Mouse (Mus musculus) testis, adult 2 months (tissue): ENCODE measurements around the gene Ufm1. TPM values are rescaled to one million over a fixed set of nuclear protein-coding genes. Genes with fewer than 3 reads are reported as not detected.

Source experiments
- H3K27ac ChIP-seq: fragments of 200-500 bp; 2 replicates; pipeline ENCODE4 v1.5.1; 2012; ENCODE audit warnings: low read depth, low read length; ENCODE audit not compliant: control insufficient read depth, insufficient read depth
- H3K27me3 ChIP-seq: fragments of 200-500 bp; 2 replicates; pipeline ENCODE4 v1.6.1; 2012; ENCODE audit warnings: mild to moderate bottlenecking, low read length, moderate library complexity; ENCODE audit not compliant: control insufficient read depth, insufficient read depth
- H3K36me3 ChIP-seq: fragments of 200-500 bp; 2 replicates; pipeline ENCODE4 v1.6.1; 2012; ENCODE audit warnings: mild to moderate bottlenecking, low read length; ENCODE audit not compliant: control insufficient read depth, insufficient read depth
- H3K4me1 ChIP-seq: fragments of 200-500 bp; 2 replicates; pipeline ENCODE4 v1.6.1; 2012; ENCODE audit warnings: low read length; ENCODE audit not compliant: control insufficient read depth, insufficient read depth
- H3K4me3 ChIP-seq: fragments of 200-500 bp; 2 replicates; pipeline ENCODE4 v1.5.1; 2012; ENCODE audit warnings: low read depth, mild to moderate bottlenecking, low read length, moderate library complexity, mixed read lengths; ENCODE audit not compliant: control insufficient read depth
- CTCF ChIP-seq: fragments of 200-500 bp; IDR thresholded peaks from 2 replicates; pipeline ENCODE4 v1.5.1; 2012; ENCODE audit warnings: low read depth, mild to moderate bottlenecking, inconsistent platforms, low read length, moderate library complexity; ENCODE audit not compliant: control insufficient read depth, insufficient read depth, insufficient replicate concordance
- POLR2A ChIP-seq: fragments of 200-500 bp; IDR thresholded peaks from 2 replicates; pipeline ENCODE4 v1.6.1; 2012; ENCODE audit warnings: low read depth, mild to moderate bottlenecking, inconsistent platforms, low read length, moderate library complexity; ENCODE audit not compliant: control insufficient read depth
- polyA plus RNA-seq: library from polyadenylated mRNA; depleted of rRNA; stranded (reverse); fragments of >200 nt; gene quantifications from 2 replicates; pipeline ENCODE4 v1.2.3, GENCODE M21; 2012; rRNA removed

Gene Ufm1
- polyA plus RNA-seq = 5.1 and 7.0 TPM in 2 replicates

DNA sequence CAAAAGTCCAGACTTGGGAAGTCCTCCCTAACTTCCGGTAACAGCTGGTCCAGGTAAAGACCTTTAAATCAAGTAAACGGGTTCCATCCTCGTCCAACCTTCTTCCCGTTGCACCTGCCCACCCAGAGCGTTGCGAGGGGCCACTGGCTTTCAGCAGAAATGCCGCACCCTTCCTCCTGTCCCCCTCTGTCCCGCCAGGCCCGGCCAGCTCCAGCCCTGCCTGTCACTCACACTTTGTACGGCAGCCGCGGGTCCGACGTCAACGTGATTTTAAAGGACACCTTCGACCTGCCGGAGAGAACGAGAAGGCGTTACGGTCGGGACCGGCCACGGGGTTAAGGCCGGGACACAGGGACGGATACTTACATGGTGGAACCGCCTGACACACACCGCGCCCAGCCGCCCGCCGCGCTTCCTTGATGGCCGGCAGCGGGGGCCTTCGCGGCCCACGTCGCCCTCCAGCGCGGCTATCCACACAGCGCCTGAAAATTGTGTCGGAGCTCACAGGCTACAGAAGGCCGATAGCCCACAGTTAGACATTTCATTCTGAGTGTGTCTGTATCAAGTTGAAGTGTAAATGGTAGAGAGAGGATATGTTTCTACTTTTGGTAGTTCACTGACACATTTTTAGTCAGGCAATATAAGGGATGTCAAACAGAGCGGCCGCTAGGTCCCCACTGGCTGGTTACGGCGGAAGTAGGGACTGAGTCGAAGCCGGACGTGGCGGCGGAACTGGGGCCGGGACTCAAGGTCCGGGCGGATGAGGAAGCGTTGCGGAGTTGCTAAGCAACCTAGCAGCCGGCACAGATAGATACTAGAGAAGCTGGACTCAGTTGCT lies at the start of gene Ufm1:
Gene Ufm1, minus strand, starts transcription at position 448 of the 838 bp plus-strand sequence.
- H3K36me3 ChIP-seq = peaks cover 3% of the 10 kb centered on the region
- H3K27ac ChIP-seq = peak within 1 kb of the TSS; percentile 80
- H3K4me3 ChIP-seq = peak within 1 kb of the TSS; percentile 93
- peaks cover 2% of the 10 kb centered on the region; the same call in 1 of the 2 replicates for H3K4me1 ChIP-seq
- TF ChIP-seq POLR2A (peak; percentile 54), CTCF (no peak)
- no peaks in the 10 kb centered on the region for H3K27me3 ChIP-seq

DNA sequence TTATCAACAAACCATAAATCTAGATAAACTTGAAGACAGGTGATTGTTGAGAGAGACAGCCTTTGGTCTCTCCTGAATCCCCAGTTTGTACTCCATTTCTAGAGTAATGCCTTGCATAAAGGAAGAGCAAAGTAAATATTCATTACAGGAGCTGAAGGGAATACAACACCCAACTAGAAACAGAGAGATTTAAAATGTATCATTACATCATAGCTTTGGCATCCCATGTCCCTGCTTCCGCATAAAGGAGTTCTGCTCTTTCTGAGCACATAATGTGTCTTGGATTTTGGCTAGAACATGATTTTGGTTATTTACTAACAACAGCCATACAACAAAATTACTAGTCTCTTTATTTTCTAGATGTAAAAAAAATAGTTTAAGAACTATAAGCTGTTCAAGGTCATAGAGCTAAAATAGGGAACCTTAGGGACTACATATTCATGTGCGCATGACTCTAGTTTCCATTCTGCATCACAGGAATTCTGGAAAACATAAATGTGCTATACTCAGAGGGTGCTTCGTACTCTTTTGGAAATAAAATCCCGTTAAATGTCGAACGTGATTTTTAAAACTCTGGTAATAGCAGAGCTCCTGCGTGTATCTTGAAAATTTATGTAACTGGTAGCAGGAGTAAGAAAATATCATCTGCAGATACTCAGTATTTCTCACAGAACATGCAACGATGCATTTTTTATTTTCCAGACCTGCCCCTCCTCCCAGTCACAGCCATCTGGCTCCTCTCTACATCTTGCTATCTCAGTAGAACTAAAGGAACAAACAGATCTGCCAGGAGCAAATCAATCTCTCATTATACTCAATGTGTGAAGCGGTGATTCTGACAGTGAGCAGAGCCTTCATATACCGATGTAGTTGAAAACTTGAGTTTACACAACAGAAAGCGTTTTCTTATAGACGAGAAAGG lies 27.2 kb upstream of the Ufm1 start:
- Histone ChIP-seq H3K27me3 (no peaks in the 10 kb centered on the region), H3K36me3 (no peaks in the 10 kb centered on the region), H3K4me3 (no peak overlapping the region), H3K27ac (no peak overlapping the region), H3K4me1 (no peaks in the 10 kb centered on the region)
- TF ChIP-seq POLR2A (no peak), CTCF (no peak)

DNA sequence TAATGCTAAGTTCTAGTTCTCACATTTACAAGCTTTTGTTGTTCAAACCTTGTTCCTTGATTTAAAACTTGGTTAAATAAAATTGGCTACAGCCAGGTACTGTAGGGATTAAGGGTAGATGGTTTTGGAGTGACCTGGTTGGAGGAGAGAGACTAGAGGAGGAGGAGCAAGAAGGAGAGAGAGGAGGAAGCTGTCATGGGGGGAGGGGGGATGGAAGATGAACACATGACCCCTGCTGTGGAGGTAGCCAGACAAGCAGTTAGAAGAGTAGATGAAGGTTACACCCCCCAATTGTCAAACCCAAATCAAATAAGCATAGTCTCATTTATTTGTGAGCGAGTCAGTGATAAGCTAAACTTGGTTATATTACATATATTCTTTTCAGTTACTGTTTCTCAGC lies 8.0 kb upstream of the Ufm1 start:
- Histone ChIP-seq H3K4me3 (no peak overlapping the region), H3K27ac (no peak overlapping the region), H3K4me1 (no peaks in the 10 kb centered on the region), H3K27me3 (no peaks in the 10 kb centered on the region), H3K36me3 (no peaks in the 10 kb centered on the region)
- TF ChIP-seq POLR2A (no peak), CTCF (no peak)

DNA sequence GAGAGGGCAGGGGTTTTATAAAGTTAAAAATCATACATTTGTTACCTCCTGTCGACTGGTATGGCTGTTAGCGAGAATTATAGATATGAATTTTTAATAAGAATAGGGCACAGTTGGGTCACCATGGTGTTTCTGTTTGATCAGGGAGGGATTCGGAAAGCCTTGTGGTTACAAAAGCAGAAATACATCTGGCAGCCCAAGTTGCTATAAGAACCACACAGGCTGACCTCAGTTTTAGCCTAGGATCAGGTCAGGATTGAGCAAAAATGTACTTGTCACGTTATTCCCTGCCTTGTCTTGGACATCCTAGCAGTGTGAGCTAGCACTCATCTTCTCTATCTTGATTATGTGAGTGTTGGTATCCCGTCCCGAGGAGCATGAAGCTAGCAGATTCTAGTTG lies 6.9 kb upstream of the Ufm1 start:
- Histone ChIP-seq H3K27me3 (no peaks in the 10 kb centered on the region), H3K27ac (no peak overlapping the region), H3K36me3 (no peaks in the 10 kb centered on the region), H3K4me3 (no peak overlapping the region), H3K4me1 (no peaks in the 10 kb centered on the region)
- TF ChIP-seq CTCF (no peak), POLR2A (no peak)

DNA sequence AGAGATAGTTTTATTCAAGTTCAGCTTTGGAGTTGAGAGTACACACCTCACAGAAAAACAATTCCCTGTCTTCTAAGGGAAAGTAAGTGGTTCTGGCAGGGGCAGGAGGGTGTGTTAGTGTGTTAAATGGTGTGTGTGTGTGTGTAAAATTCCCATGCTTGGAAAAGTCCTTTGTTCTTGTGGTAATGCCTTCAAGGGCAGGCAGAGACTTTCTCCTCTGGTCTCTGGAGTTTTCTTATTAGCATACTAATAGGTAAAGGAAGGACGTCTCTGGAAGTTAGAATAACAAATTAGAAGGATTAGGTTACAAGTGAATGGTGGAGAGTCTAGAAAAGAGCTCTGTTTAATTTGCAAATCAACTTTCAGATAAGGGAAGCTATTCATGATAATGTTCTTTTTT lies 5.6 kb upstream of the Ufm1 start:
- H3K36me3 ChIP-seq = no peaks in the 10 kb centered on the region
- H3K27ac ChIP-seq = no peak overlapping the region
- TF ChIP-seq POLR2A = no peak
- TF ChIP-seq CTCF = no peak
- H3K27me3 ChIP-seq = no peaks in the 10 kb centered on the region
- H3K4me3 ChIP-seq = no peak overlapping the region
- no peaks in the 10 kb centered on the region for H3K4me1 ChIP-seq

DNA sequence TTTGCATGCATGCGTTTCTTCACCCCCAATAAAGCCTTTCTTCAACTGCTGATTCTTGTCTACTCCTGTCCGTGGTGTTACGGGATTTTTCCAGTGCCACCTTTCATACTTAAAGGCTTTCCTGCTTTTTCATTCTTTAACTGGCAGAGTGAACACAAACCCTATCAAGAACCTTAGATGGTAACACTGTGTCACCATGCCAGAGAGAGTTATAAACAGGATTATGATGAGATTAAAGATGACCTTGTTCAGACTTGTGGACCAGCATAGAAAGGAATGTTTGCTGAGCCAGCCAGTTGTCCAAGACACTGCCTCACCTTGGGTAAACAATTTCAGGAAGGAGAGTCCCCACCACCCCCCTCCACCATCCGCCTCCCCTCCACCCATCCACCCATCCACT lies 4.6 kb upstream of the Ufm1 start:
- TF ChIP-seq CTCF = no peak
- TF ChIP-seq POLR2A = no peak
- Histone ChIP-seq H3K4me1 (no peaks in the 10 kb centered on the region), H3K27me3 (no peaks in the 10 kb centered on the region), H3K36me3 (no peaks in the 10 kb centered on the region), H3K4me3 (no peak overlapping the region), H3K27ac (no peak overlapping the region)

DNA sequence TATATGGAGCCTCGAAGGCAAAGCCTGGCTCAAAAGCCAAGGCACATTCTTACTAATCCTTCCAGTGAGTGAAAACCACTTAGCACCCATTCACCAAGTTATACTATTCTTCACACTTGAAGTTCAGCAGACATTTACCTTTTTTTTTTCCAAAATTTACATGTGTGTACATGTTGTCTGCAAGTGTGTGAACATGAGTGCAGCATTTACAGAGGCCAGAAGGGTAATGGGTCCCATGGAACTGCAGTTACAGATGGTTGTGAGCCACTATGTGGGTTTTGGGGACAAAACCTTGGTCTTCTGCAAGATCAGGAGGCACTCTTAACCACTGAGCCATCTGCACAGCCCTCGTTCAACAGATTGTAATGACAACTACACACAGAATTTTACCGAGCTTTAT lies 8.8 kb downstream of the Ufm1 start:
- Histone ChIP-seq H3K4me1 (no peaks in the 10 kb centered on the region), H3K4me3 (no peak overlapping the region), H3K27me3 (no peaks in the 10 kb centered on the region), H3K36me3 (peaks cover 3% of the 10 kb centered on the region), H3K27ac (no peak overlapping the region)
- no peak for TF ChIP-seq CTCF
- no peak for TF ChIP-seq POLR2A
